11 mouse cellular contexts compared by ENCODE assay signal in the genomic region with DNA sequence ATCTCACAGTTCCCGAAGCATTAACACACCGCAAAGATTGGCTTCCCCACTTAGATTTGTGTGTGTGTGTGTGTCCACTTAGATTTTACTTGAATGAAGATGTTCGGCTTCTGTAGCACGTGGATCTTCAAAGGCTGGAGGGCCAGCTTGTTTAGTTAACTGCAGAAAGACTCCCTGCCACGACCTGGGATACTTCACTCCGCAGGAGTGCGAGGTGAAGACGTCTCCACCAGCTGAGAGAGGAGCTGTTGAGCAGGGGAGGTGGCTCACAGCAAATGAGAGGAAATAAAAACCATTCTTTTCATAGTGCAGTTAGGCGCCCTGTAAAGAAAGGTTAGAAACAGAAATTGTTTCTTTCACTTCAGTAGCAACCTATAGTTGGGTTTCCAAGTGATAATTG.
A peak's percentile ranks its signal among the peaks of the same experiment; 100 is the strongest.
DNase-seq lines count a peak whose midpoint lies in the region; ATAC-seq lines count a peak whose summit lies in the region.
"Had no signal": no experiment of that assay in that cellular context is flagged by ENCODE, and none has a peak within 500 bp of the region (broad histone marks: within the 10 kb centered on the region; RNA-seq: fewer than 3 reads in every experiment).

No protein-coding gene starts in this region.

- H3K36me3 ChIP-seq in hindbrain, embryonic 10.5 days, result no peaks in the 10 kb centered on the region
- H3K36me3 ChIP-seq in hindbrain, embryonic 16.5 days (ENCODE audit: control insufficient read depth, insufficient read depth, low read length), result no peaks in the 10 kb centered on the region
- H3K36me3 ChIP-seq in midbrain, embryonic 12.5 days, result no peaks in the 10 kb centered on the region
- H3K36me3 ChIP-seq in midbrain, embryonic 14.5 days (ENCODE audit: control insufficient read depth, insufficient read depth, low read length), result no peaks in the 10 kb centered on the region
- no peaks in the 10 kb centered on the region for H3K36me3 ChIP-seq in hindbrain, embryonic 15.5 days
- no peaks in the 10 kb centered on the region for H3K36me3 ChIP-seq in stomach, embryonic 16.5 days (ENCODE audit: control insufficient read depth, insufficient read depth, low read length)

- H3K4me2 ChIP-seq in hindbrain, embryonic 16.5 days (ENCODE audit: low read length), result no peak overlapping the region
- H3K4me2 ChIP-seq in midbrain, embryonic 12.5 days (replicated peaks), result 0 out of 2 replicates have a peak overlapping the region, but pooled peaks have one; percentile 5
- H3K4me2 ChIP-seq in midbrain, embryonic 14.5 days (ENCODE audit: low read length), result no peak overlapping the region; the same call in 1 of the 2 replicates
- no peak overlapping the region; the same call in 1 of the 2 replicates for H3K4me2 ChIP-seq in hindbrain, embryonic 15.5 days
- H3K4me2 ChIP-seq in stomach, embryonic 16.5 days (ENCODE audit: low read depth, low read length), result peak overlapping the region; percentile 36

- H3K9me3 ChIP-seq in hindbrain, embryonic 10.5 days, result no peaks in the 10 kb centered on the region
- no peaks in the 10 kb centered on the region for H3K9me3 ChIP-seq in hindbrain, embryonic 16.5 days (ENCODE audit: control insufficient read depth, low read length)
- no peaks in the 10 kb centered on the region for H3K9me3 ChIP-seq in midbrain, embryonic 12.5 days
- H3K9me3 ChIP-seq in midbrain, embryonic 14.5 days (ENCODE audit: control insufficient read depth, low read length), result no peaks in the 10 kb centered on the region
- H3K9me3 ChIP-seq in hindbrain, embryonic 15.5 days, result no peaks in the 10 kb centered on the region
- no peaks in the 10 kb centered on the region for H3K9me3 ChIP-seq in stomach, embryonic 16.5 days (replicated peaks; ENCODE audit: control insufficient read depth, low read length)

- H3K9ac ChIP-seq in hindbrain, embryonic 16.5 days (ENCODE audit: low read depth, low read length), result no peak overlapping the region
- no peak overlapping the region for H3K9ac ChIP-seq in midbrain, embryonic 12.5 days (replicated peaks)
- no peak overlapping the region for H3K9ac ChIP-seq in midbrain, embryonic 14.5 days (replicated peaks; ENCODE audit: low read length)
- H3K9ac ChIP-seq in hindbrain, embryonic 15.5 days, result no peak overlapping the region
- H3K9ac ChIP-seq in stomach, embryonic 16.5 days (ENCODE audit: low read length), result no peak overlapping the region

- WGBS in hindbrain, embryonic 10.5 days, result 12% methylated on average over 9 of the region's 9 CpGs
- 12% methylated on average over 9 of the region's 9 CpGs for WGBS in hindbrain, embryonic 16.5 days
- WGBS in midbrain, embryonic 12.5 days, result 16% methylated on average over 9 of the region's 9 CpGs
- WGBS in midbrain, embryonic 14.5 days, result 18% methylated on average over 9 of the region's 9 CpGs
- WGBS in hindbrain, embryonic 15.5 days, result 14% methylated on average over 9 of the region's 9 CpGs
- WGBS in stomach, embryonic 16.5 days, result 14% methylated on average over 9 of the region's 9 CpGs

- peak; percentile 11 for DNase-seq in hindbrain, embryonic 10.5 days (ENCODE audit: low spot score)
- no peak for DNase-seq in midbrain, embryonic 14.5 days
- DNase-seq in adrenal gland, postnatal 14 days, result no peak
- DNase-seq: cerebellum, postnatal 36 days; gastrocnemius, postnatal 10 days had no signal

- H3K27me3 ChIP-seq in hindbrain, embryonic 10.5 days (ENCODE audit: insufficient read depth, poor library complexity, severe bottlenecking), result no peaks in the 10 kb centered on the region
- no peaks in the 10 kb centered on the region for H3K27me3 ChIP-seq in hindbrain, embryonic 16.5 days (replicated peaks; ENCODE audit: control insufficient read depth, insufficient read depth, low read length)
- 0 out of 2 replicates have a peak, but pooled peaks cover 5% of the 10 kb centered on the region for H3K27me3 ChIP-seq in midbrain, embryonic 12.5 days
- H3K27me3 ChIP-seq in midbrain, embryonic 14.5 days (ENCODE audit: control insufficient read depth, insufficient read depth, low read length), result no peaks in the 10 kb centered on the region
- no peaks in the 10 kb centered on the region for H3K27me3 ChIP-seq in hindbrain, embryonic 15.5 days
- H3K27me3 ChIP-seq in stomach, embryonic 16.5 days (ENCODE audit: control insufficient read depth, insufficient read depth, low read length), result no peaks in the 10 kb centered on the region

- peaks cover 25% of the 10 kb centered on the region for H3K4me1 ChIP-seq in hindbrain, embryonic 10.5 days (replicated peaks)
- no peaks in the 10 kb centered on the region for H3K4me1 ChIP-seq in hindbrain, embryonic 16.5 days (ENCODE audit: control insufficient read depth, insufficient read depth, low read depth, low read length)
- H3K4me1 ChIP-seq in midbrain, embryonic 12.5 days, result peaks cover 11% of the 10 kb centered on the region; the same call in 1 of the 2 replicates
- peaks cover 10% of the 10 kb centered on the region; the same call in 1 of the 2 replicates for H3K4me1 ChIP-seq in midbrain, embryonic 14.5 days (ENCODE audit: control insufficient read depth, insufficient read depth, low read length)
- peaks cover 7% of the 10 kb centered on the region; the same call in 1 of the 2 replicates for H3K4me1 ChIP-seq in hindbrain, embryonic 15.5 days (replicated peaks)
- H3K4me1 ChIP-seq in stomach, embryonic 16.5 days (ENCODE audit: control insufficient read depth, insufficient read depth, low read length), result peaks cover 10% of the 10 kb centered on the region

- H3K27ac ChIP-seq in hindbrain, embryonic 10.5 days, result no peak overlapping the region
- no peak overlapping the region for H3K27ac ChIP-seq in hindbrain, embryonic 16.5 days (ENCODE audit: low read depth, low read length)
- H3K27ac ChIP-seq in midbrain, embryonic 12.5 days (replicated peaks), result no peak overlapping the region
- H3K27ac ChIP-seq in midbrain, embryonic 14.5 days (replicated peaks; ENCODE audit: low read depth, low read length), result no peak overlapping the region
- no peak overlapping the region for H3K27ac ChIP-seq in hindbrain, embryonic 15.5 days (replicated peaks)
- no peak overlapping the region; the same call in 1 of the 2 replicates for H3K27ac ChIP-seq in stomach, embryonic 16.5 days (ENCODE audit: low read length)
- H3K27ac ChIP-seq: macrophage had no signal

- no peak overlapping the region for H3K4me3 ChIP-seq in hindbrain, embryonic 10.5 days
- H3K4me3 ChIP-seq in hindbrain, embryonic 16.5 days (ENCODE audit: low read length), result no peak overlapping the region
- no peak overlapping the region for H3K4me3 ChIP-seq in midbrain, embryonic 12.5 days
- no peak overlapping the region for H3K4me3 ChIP-seq in midbrain, embryonic 14.5 days (replicated peaks; ENCODE audit: low read depth, low read length)
- no peak overlapping the region for H3K4me3 ChIP-seq in hindbrain, embryonic 15.5 days
- H3K4me3 ChIP-seq in stomach, embryonic 16.5 days (replicated peaks; ENCODE audit: low read length), result no peak overlapping the region
- H3K4me3 ChIP-seq: erythroblast, embryonic 14.5 days had no signal

- ATAC-seq in hindbrain, embryonic 16.5 days, result no peak
- no peak for ATAC-seq in midbrain, embryonic 12.5 days (ENCODE audit: low FRiP score, low read depth)
- ATAC-seq in midbrain, embryonic 14.5 days (ENCODE audit: low FRiP score, low TSS enrichment), result no peak
- ATAC-seq in hindbrain, embryonic 15.5 days (ENCODE audit: low FRiP score, low read depth), result peak; percentile 27; the same call in 1 of the 2 replicates
- no peak for ATAC-seq in stomach, embryonic 16.5 days (ENCODE audit: insufficient read depth, low FRiP score)

Comparison
In these comparisons a context has a peak if more than half of its experiments do, and no peak if none do; other contexts are left out.
1. H3K4me2 ChIP-seq: peak in midbrain, embryonic 12.5 days (single experiment) and stomach, embryonic 16.5 days (single experiment); none in hindbrain, embryonic 16.5 days (single experiment), midbrain, embryonic 14.5 days (single experiment) and hindbrain, embryonic 15.5 days (single experiment).